Mouse (Mus musculus): ENCODE results near the gene Tnfsf11. TPM values are rescaled to one million over a fixed set of nuclear protein-coding genes. Genes with fewer than 3 reads are reported as not detected.

Tnfsf11 gene
- total RNA-seq (2021), result under 1 TPM in 1 of 2 experiments, not detected in 1; 0.30 TPM
- long read RNA-seq, experiment 1, result 0 reads
- long read RNA-seq, experiment 2, partial matches to known transcripts, result 0 of 1 reads
- long read RNA-seq, experiment 2, other reads (novel, unspliced or antisense), result 1 of 1 reads

GRCm38 (mm10) chr14:78307286-78308237, at the start of gene Tnfsf11:
Tnfsf11 (minus strand) TSS chr14:78308043.
- intact Hi-C loops (cut with DNase I), result no loop called here
- DNase-seq (ENCODE audit: low spot score in 2 of 2), result no peak

- intact Hi-C loops (cut with DNase I), result no loop called here
- no peak for DNase-seq (ENCODE audit: low spot score in 2 of 2)
Observed at GRCm38 (mm10) chr14:78356764-78357163, 48.9 kb upstream of the Tnfsf11 start.

DNA sequence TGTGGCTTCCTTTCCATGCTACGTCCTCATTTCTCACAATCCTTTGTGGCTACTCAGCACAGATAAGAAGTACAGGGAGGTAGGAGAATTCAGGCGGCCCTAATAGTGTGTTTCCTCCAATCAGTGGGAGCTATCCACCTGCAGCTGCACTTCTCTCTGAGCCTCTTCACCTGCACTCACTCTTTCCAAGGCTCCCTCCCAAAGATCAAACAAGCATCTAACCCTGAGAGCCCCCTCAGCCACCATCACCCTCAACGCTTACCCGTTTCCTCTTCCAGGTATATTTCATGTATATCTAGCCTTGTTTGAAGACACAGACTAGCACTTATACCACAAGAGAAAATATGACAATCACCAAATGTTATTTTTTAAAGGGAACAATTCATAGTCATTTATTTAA, 47.5 kb upstream of the Tnfsf11 start:
- no peak for DNase-seq (ENCODE audit: low spot score in 2 of 2)
- intact Hi-C loops (cut with DNase I), result no loop called here

DNA sequence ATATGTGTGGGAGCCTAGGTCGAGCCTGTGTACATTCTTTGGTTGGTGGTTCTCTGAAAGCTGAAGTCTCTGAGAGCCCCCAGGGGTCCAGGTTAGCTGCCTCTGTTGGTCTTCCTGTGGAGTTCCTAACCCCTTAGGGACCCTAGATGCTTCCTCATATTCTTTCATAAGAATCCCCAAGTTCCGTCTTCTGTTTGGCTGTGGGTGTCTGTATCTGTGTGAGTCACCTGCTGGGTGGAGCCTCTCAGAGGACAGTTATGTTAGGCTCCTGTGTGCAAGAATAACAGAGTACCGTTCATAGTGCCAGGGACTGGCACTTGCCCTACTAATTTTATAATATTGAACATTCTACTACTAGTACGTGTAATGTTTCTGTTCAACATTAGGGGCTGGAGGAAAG, 45.0 kb upstream of the Tnfsf11 start:
- no peak for DNase-seq (ENCODE audit: low spot score in 2 of 2)
- intact Hi-C loops (cut with DNase I), result no loop called here

- intact Hi-C loops (cut with DNase I), result no loop called here
Observed at GRCm38 (mm10) chr14:78351544-78351943, 43.7 kb upstream of the Tnfsf11 start.

DNA sequence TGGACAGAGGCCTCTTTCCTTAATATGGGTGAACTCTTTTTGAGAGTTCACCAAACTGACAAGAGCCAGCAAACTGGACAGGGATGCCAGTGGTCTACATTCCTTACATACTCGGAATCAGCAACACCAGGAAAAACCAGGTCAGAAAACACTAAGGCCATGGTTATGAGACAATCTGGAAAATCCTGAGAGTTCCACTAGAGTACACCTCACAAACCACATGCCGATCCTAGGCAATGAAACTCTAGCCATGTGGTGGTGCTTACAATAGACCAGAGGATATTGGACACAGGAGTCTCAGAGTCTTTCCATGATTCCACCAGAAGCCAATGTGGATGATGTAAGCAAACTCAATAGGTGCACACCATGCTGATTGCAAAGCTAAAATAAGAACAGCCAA, 39.9 kb upstream of the Tnfsf11 start:
- no peak for DNase-seq (ENCODE audit: low spot score in 2 of 2)
- intact Hi-C loops (cut with DNase I), result no loop called here

More at GRCm38 (mm10) chr14:78351544-78351943, 43.7 kb upstream of the Tnfsf11 start:
- DNase-seq (ENCODE audit: low spot score in 2 of 2), result no peak

- no peak for DNase-seq (ENCODE audit: low spot score in 2 of 2)
- intact Hi-C loops (cut with DNase I), result no loop called here
Observed at GRCm38 (mm10) chr14:78343007-78343406, 35.2 kb upstream of the Tnfsf11 start.

DNA sequence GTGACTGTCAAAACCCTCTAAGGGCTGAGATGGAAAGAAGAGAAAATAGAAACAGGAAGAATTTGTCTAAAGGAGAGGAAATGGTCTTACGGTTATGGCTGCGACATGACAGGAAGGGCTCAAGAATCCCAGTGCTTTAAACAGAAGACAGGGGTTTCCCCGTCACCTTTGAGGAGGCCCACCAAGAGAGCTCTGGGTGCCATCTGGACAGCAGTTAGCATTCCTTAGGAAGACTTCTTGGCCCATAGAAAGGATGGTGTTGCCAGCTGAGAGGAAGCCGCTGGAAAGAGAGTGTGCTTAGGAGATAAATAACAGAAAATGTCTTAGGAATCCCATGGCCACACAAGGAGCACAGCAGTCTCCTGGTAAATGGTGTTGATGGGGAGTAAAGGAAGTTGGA, 34.3 kb upstream of the Tnfsf11 start:
- intact Hi-C loops (cut with DNase I), result no loop called here
- no peak for DNase-seq (ENCODE audit: low spot score in 2 of 2)

DNA sequence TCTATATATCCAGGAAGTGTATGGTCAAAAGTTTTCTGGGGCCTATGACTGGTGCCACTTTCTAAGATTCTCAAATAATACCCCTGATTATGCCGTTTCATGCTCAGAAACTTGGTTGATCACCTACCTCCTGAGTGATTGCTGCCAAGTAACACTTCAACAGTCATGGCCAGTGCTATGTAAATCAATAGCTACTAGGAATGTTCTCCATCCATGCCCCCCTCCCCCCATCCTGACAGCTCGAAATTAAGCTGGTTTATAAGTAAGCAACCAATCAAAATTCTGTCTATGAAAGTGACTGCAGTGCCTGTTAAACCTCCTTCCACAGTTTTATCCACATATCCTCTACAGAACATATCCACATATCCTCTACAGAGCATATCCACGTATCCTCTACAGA, 25.5 kb upstream of the Tnfsf11 start:
- DNase-seq (ENCODE audit: low spot score in 2 of 2), result no peak
- intact Hi-C loops (cut with DNase I), result no loop called here

DNA sequence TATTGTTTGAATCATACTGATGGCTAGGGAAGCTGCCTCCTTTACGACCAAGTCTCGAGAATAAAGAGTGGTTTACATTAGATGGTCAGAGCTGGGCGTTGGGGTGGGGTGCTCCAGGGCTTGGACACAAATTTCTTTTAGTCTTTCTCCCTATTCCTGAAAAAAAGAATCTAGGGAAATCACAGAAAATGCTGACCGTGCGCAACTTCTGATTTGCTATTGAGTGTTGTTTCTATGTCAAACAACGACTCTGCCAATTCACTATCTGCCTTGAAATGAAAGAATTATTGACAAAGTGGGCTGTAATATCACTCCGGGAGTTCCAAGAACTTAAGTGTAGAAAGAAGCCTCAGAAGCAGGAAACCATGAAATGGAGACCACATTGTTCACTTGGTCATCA, 23.5 kb upstream of the Tnfsf11 start:
- intact Hi-C loops (cut with DNase I), result no loop called here
- DNase-seq (ENCODE audit: low spot score in 2 of 2), result no peak

DNA sequence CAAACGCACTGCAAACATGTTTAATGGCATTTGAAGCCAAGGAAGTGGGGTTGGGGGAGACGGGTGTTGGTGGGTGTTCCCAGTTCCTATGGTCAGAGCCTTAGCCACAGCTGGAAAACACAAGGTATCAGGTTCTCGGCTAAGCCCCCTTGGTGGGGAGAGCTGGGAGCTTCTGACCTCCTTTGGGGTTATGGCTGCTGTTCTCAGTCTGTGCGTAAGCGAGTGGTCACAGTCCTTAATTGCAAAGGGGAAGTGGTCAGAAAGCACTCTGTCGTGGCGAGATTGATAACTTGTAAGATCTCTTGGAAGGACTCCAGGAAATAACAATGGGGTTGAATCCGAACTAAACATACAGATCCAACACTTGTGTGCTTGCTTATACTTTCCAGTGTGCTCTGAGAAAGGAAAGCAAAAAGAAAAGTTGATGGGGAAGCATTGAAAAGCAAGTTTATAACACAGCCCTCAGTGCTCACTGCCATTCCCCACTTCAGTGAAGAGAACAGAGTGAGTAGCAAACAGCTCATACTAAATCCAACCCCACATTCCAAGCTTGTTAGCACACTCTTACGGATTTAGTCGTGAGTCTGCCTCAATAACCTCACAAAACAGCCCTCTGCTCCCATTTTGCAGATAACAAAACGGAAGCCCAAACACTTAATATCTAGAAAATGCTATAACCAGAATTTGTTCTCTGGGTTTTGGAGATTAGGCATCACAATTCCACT, 22.9 kb upstream of the Tnfsf11 start:
- intact Hi-C loops (cut with DNase I), result no loop called here
- DNase-seq (ENCODE audit: low spot score in 2 of 2), result no peak

DNA sequence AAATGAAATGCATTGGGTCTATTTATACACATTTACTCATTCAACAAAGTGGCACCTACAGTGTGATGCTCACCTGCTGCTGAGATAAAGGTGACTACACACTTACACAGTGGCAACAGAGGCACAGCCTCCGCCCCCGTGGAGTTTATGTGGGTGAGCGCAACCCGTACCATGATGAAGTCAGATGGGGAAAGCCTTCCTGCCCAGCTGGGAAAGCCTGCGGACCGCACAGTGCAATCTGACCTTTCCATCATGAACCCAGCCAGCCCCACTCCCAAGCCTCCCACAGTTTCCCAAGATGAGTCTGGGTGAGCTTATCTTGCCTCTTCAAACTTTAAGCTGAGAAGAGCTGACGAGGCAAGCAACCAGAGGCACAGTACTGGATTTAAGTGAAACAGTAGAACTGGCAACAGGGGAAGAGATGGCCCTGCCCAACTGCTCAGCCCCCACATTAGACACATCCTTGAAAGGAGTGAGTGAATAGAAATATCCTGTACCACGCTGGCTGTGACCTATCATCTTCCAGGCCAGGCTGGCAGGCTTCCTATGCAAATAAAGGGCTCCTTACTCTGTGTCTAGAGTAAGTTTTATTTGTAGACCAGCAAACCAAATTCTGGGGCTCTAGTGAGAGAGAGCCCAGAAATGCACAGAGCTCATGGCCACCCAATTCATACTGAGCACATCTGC, 22.1 kb upstream of the Tnfsf11 start:
- DNase-seq (ENCODE audit: low spot score in 2 of 2), result no peak
- intact Hi-C loops (cut with DNase I), result no loop called here

DNA sequence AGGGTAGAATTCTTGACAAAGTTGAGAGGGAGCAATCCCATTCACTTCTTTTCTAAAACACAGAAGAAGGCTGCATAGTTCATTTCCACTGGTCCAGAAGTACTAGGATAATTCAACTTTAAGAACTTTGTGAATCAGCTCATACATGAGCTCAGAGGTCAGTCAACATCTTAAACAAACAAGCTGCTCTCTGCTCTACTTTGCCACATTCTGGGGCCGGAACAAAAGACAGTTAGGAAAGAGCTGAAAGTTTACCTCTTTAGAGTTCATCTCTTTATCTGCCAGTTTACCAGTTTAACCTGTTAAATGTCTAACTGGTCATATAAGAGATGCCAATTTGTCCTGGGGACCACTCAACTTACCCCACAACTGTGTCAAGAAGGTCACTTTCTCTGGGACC, 15.5 kb upstream of the Tnfsf11 start:
- intact Hi-C loops (cut with DNase I), result no loop called here
- no peak for DNase-seq (ENCODE audit: low spot score in 2 of 2)

GRCm38 (mm10) chr14:78322916-78323315, 15.1 kb upstream of the Tnfsf11 start:
- no peak for DNase-seq (ENCODE audit: low spot score in 2 of 2)
- intact Hi-C loops (cut with DNase I), result no loop called here

GRCm38 (mm10) chr14:78320248-78320647, 12.4 kb upstream of the Tnfsf11 start:
- no peak for DNase-seq (ENCODE audit: low spot score in 2 of 2)
- intact Hi-C loops (cut with DNase I), result no loop called here

DNA sequence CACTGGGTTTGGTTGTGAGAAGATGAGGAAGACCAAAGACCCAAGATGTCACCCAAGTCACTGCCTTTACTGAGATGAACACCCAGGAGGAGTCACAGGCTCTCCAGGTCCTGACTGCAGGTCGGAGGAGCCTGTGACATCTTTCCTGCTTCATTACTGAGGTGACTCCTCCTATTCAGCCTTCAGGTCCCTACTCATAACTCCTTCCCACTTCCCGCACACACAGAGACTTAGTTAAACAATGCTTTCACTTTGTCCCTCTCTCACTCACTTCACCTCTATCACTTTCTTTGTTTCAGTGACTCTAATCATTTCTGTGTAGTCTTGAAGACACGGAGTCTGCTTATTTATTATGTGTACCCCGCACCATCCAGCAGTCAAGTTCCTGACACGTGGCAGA, 11.7 kb upstream of the Tnfsf11 start:
- no peak for DNase-seq (ENCODE audit: low spot score in 2 of 2)
- intact Hi-C loops (cut with DNase I), result no loop called here

- intact Hi-C loops (cut with DNase I), result no loop called here
- no peak for DNase-seq (ENCODE audit: low spot score in 2 of 2)
Observed at GRCm38 (mm10) chr14:78319000-78319399, 11.2 kb upstream of the Tnfsf11 start.

GRCm38 (mm10) chr14:78317623-78318022, 9.8 kb upstream of the Tnfsf11 start:
- no peak for DNase-seq (ENCODE audit: low spot score in 2 of 2)
- intact Hi-C loops (cut with DNase I), result no loop called here

- DNase-seq (ENCODE audit: low spot score in 2 of 2), result no peak
- intact Hi-C loops (cut with DNase I), result no loop called here
Observed at GRCm38 (mm10) chr14:78300914-78301313, 6.9 kb downstream of the Tnfsf11 start.

DNA sequence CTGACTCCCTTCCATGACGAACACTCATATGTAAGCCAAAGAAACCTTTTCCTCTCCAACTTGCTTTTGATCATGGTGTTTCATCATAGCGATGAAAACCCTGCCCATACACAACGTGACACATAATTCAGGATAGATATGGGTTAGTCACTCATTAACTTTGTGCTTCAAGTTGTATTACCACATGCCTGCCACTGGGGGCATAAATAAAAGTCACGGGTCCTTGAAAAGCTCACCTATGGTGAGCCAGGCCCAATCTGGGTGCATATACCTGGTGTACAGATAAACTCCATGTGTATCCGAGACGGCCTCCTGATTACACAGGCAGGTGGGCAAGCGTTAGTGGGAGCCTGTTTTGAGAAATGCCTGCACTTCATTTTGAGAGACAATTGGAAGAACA, 15.2 kb downstream of the Tnfsf11 start:
- intact Hi-C loops (cut with DNase I), result no loop called here

More for the DNA sequence above, 15.2 kb downstream of the Tnfsf11 start:
- DNase-seq (ENCODE audit: low spot score in 2 of 2), result no peak

Measured in left cerebral cortex, postnatal 14 days (tissue).